Mouse (Mus musculus) CH12.LX (cell line): ENCODE results near the gene Cul9. TPM values are rescaled to one million over a fixed set of nuclear protein-coding genes. Genes with fewer than 3 reads are reported as not detected.

ENCODE experiments used
- DNase-seq: peaks from one replicate; pipeline ENCODE4 v3.0.0-alpha.2; 2013; ENCODE audit errors: extremely low read depth
- H3K27ac ChIP-seq: 2 replicates; pipeline ENCODE4 v1.5.1; 2012; ENCODE audit warnings: low read depth, mild to moderate bottlenecking, control low read depth, moderate library complexity; ENCODE audit not compliant: insufficient read depth
- H3K27me3 ChIP-seq: replicated peaks from 2 replicates; pipeline ENCODE3; 2012; ENCODE audit warnings: inconsistent platforms
- H3K36me3 ChIP-seq, 2 experiments: replicated peaks in 1 of 2; 2 replicates each; pipeline versions ENCODE3 to v1.6.1; 2012; ENCODE audit warnings: inconsistent platforms in 1 of 2, low read length in 1 of 2, mild to moderate bottlenecking in 1 of 2, mixed read lengths in 1 of 2, moderate library complexity in 1 of 2; ENCODE audit not compliant: control insufficient read depth in 1 of 2, insufficient read depth in 1 of 2
- H3K4me1 ChIP-seq, 2 experiments: 2 replicates each; pipeline ENCODE4 v1.6.1; 2012; ENCODE audit warnings: inconsistent platforms in 1 of 2, moderate library complexity in 1 of 2; ENCODE audit not compliant: insufficient read depth in 2 of 2, control insufficient read depth in 1 of 2
- H3K4me2 ChIP-seq: 2 replicates; pipeline ENCODE4 v1.6.1; 2012; ENCODE audit warnings: low read depth, mild to moderate bottlenecking, control low read depth; ENCODE audit not compliant: poor library complexity, insufficient read depth, severe bottlenecking
- H3K4me3 ChIP-seq, 3 experiments: fragments of 150-350 bp in 1 of 3; sonication (generic) in 1 of 3; replicated peaks in 1 of 3; 2 replicates each; pipeline versions ENCODE3 to v1.5.1; 2011 to 2012; ENCODE audit warnings: low read depth in 2 of 3, low read length in 2 of 3, mild to moderate bottlenecking in 2 of 3, moderate library complexity in 2 of 3, control low read depth in 1 of 3, improper control_type of control experiment in 1 of 3, inconsistent platforms in 1 of 3, mixed read lengths in 1 of 3; ENCODE audit not compliant: poor library complexity in 1 of 3
- H3K79me2 ChIP-seq: replicated peaks from 2 replicates; pipeline ENCODE4 v1.6.1; 2012; ENCODE audit warnings: mild to moderate bottlenecking, moderate library complexity; ENCODE audit not compliant: control insufficient read depth, poor library complexity, insufficient read depth, severe bottlenecking; ENCODE audit errors: extremely low read depth
- H3K9ac ChIP-seq: 2 replicates; pipeline ENCODE4 v1.6.1; 2012; ENCODE audit warnings: low read depth, mild to moderate bottlenecking, control low read depth, moderate library complexity; ENCODE audit not compliant: insufficient read depth
- H3K9me3 ChIP-seq: replicated peaks from 2 replicates; pipeline ENCODE3; 2012; ENCODE audit warnings: low read length, inconsistent platforms, mixed read lengths
- BHLHE40 ChIP-seq: IDR thresholded peaks from 2 replicates; pipeline ENCODE4 v1.6.1; 2011; ENCODE audit warnings: mild to moderate bottlenecking, low read depth, low read length, improper control_type of control experiment
- CTCF ChIP-seq, 2 experiments: IDR thresholded peaks in 1 of 2; conservative IDR thresholded peaks in 1 of 2; 2 replicates each; pipeline ENCODE4 v1.5.1; 2011 to 2012; ENCODE audit warnings: low read depth in 2 of 2, low read length in 2 of 2, improper control_type of control experiment in 1 of 2, inconsistent platforms in 1 of 2, mild to moderate bottlenecking in 1 of 2, moderate library complexity in 1 of 2
- HCFC1 ChIP-seq: IDR thresholded peaks from 2 replicates; pipeline ENCODE4 v1.6.1; 2012; ENCODE audit warnings: low read depth, mild to moderate bottlenecking, inconsistent platforms, low read length, improper control_type of control experiment
- KAT2A ChIP-seq: IDR thresholded peaks from 2 replicates; pipeline ENCODE4 v1.6.1; 2012; ENCODE audit warnings: low read length, improper control_type of control experiment, inconsistent platforms; ENCODE audit not compliant: insufficient replicate concordance
- MAFK ChIP-seq: IDR thresholded peaks from 2 replicates; pipeline ENCODE4 v1.6.1; 2011; ENCODE audit warnings: low read length, improper control_type of control experiment; ENCODE audit not compliant: insufficient replicate concordance
- NRF1 ChIP-seq: IDR thresholded peaks from 2 replicates; pipeline ENCODE4 v1.6.1; 2014; ENCODE audit warnings: low read depth, mild to moderate bottlenecking, inconsistent platforms, low read length, improper control_type of control experiment, moderate library complexity
- USF1 ChIP-seq: IDR thresholded peaks from 2 replicates; pipeline ENCODE4 v1.6.1; 2014; ENCODE audit warnings: low read depth, mild to moderate bottlenecking, inconsistent platforms, low read length, improper control_type of control experiment
- ZC3H11A ChIP-seq: IDR thresholded peaks from 2 replicates; pipeline ENCODE4 v1.6.1; 2012; ENCODE audit warnings: low read depth, mild to moderate bottlenecking, inconsistent platforms, low read length, improper control_type of control experiment
- dilution Hi-C: fragments of 300-500 bp; cut with MboI; formaldehyde crosslinking; loops from 2 replicates; pipeline ENCODE4 v1.14.3; 2020; ENCODE audit warnings: low sequenced_read_pairs; ENCODE audit not compliant: extremely low pct_unique_long_range_greater_than_20kb, extremely low pct_ligation_motif_present
- in situ Hi-C: fragments of 300-500 bp; cut with MboI; formaldehyde crosslinking; loops from 3 replicates; pipeline ENCODE4 v1.14.3; 2019; ENCODE audit warnings: low sequenced_read_pairs, low pct_ligation_motif_present, low pct_unique_long_range_greater_than_20kb, mixed read lengths
- polyA plus RNA-seq: library from polyadenylated mRNA; unstranded; fragments of >175 nt; gene quantifications from 2 replicates; pipeline ENCODE4 v1.2.1, GENCODE M21; 2012; ENCODE audit warnings: low read depth; ENCODE audit not compliant: insufficient read length
- total RNA-seq, 2 experiments: library from RNA; depleted of rRNA; stranded (reverse); fragments of 300-350 nt in 1 of 2; fragments of >200 nt in 1 of 2; gene quantifications; 2 replicates each; pipeline ENCODE4 v1.2.3; 2012 to 2014

The Cul9 gene
- total and polyA plus RNA-seq, 3 experiments = 0.08 to 0.27 TPM; not detected in 1

DNA sequence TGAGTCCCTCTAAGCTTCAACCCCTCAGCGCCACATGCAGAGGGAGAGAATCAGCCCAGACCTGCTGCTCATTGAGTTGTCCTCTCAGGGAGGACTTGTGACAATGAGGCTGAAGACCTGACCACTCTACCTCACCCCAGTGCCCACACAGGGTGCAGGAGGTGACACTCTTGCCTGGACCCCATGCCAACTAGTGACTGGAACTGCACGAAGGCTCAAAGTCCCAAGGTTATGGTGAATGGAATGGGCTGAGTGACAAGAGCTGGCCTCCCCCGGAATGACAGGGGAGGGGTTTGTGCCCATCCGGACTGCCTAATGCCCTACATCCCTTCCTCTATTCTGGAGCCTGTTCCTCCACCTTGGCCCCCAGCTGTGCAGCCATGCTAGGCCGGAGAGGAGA lies 93.5 kb downstream of the Cul9 start:
- Histone ChIP-seq H3K4me3 (no peak overlapping the region), H3K4me1 (peaks cover 7 to 12% of the 10 kb centered on the region in 2 experiments; a peak in 3 of 4 replicates), H3K4me2 (no peak overlapping the region), H3K9ac (no peak overlapping the region), H3K27me3 (peaks cover 92% of the 10 kb centered on the region), H3K36me3 (no peaks in the 10 kb centered on the region), H3K79me2 (no peaks in the 10 kb centered on the region), H3K9me3 (peaks cover 3% of the 10 kb centered on the region), H3K27ac (no peak overlapping the region)
- TF ChIP-seq KAT2A (no peak), USF1 (no peak), NRF1 (no peak), HCFC1 (no peak), CTCF (conservative IDR thresholded peaks at IDR 0.05 in 1 of 2, IDR thresholded peaks at IDR 0.05 in 1 of 2; ENCODE audit: low read depth in 2 of 2, low read length in 2 of 2) (no peak), BHLHE40 (no peak), ZC3H11A (no peak), MAFK (no peak)
- dilution Hi-C loops (no loop called here), in situ Hi-C loops (no loop called here)
- no peak for DNase-seq

Other genes starting within 250 kb of the Cul9 start
Only the 20 nearest of the 22 such genes appear.
- 3.6 and 4.1 TPM in 2 replicates for gene Abcc10, start 218.0 kb downstream of the Cul9 start, total RNA-seq (2012; rRNA removed)
- 1.1 and 1.4 TPM in 2 replicates for gene Abcc10, start 218.0 kb downstream of the Cul9 start, total RNA-seq (2014; rRNA removed)
- gene Abcc10, start 218.0 kb downstream of the Cul9 start, polyA plus RNA-seq = 2.7 and 3.8 TPM in 2 replicates
- 2.5 and 2.9 TPM in 2 replicates for gene Zfp318, start 162.7 kb downstream of the Cul9 start, total RNA-seq (2012; rRNA removed)
- gene Zfp318, start 162.7 kb downstream of the Cul9 start, total RNA-seq (2014; rRNA removed) = 1.4 and 1.8 TPM in 2 replicates
- gene Zfp318, start 162.7 kb downstream of the Cul9 start, polyA plus RNA-seq = 2.8 and 5.0 TPM in 2 replicates
- not detected in 2 replicates for gene Crip3, start 117.5 kb downstream of the Cul9 start, total RNA-seq (2012; rRNA removed)
- not detected in 2 replicates for gene Crip3, start 117.5 kb downstream of the Cul9 start, total RNA-seq (2014; rRNA removed)
- not detected in 2 replicates for gene Crip3, start 117.5 kb downstream of the Cul9 start, polyA plus RNA-seq
- gene Slc22a7, start 107.9 kb downstream of the Cul9 start, total RNA-seq (2012; rRNA removed) = not detected in 2 replicates
- not detected in 2 replicates for gene Slc22a7, start 107.9 kb downstream of the Cul9 start, total RNA-seq (2014; rRNA removed)
- gene Slc22a7, start 107.9 kb downstream of the Cul9 start, polyA plus RNA-seq = not detected in 2 replicates
- gene Ttbk1, start 58.7 kb downstream of the Cul9 start, total RNA-seq (2012; rRNA removed) = 0.04 and 0.08 TPM in 2 replicates
- not detected in 2 replicates for gene Ttbk1, start 58.7 kb downstream of the Cul9 start, total RNA-seq (2014; rRNA removed)
- not detected in 2 replicates for gene Ttbk1, start 58.7 kb downstream of the Cul9 start, polyA plus RNA-seq
- 18.5 and 19.9 TPM in 2 replicates for gene Dnph1, start 49.7 kb downstream of the Cul9 start, total RNA-seq (2012; rRNA removed)
- gene Dnph1, start 49.7 kb downstream of the Cul9 start, total RNA-seq (2014; rRNA removed) = 27.3 and 30.2 TPM in 2 replicates
- gene Dnph1, start 49.7 kb downstream of the Cul9 start, polyA plus RNA-seq = 27.2 and 28.4 TPM in 2 replicates
- 38.2 and 48.1 TPM in 2 replicates for gene Srf, start 9.8 kb upstream of the Cul9 start, total RNA-seq (2012; rRNA removed)
- 40.8 and 54.5 TPM in 2 replicates for gene Srf, start 9.8 kb upstream of the Cul9 start, total RNA-seq (2014; rRNA removed)
- 60.1 and 81.6 TPM in 2 replicates for gene Srf, start 9.8 kb upstream of the Cul9 start, polyA plus RNA-seq
- gene Ptk7, start 83.1 kb upstream of the Cul9 start, total RNA-seq (2012; rRNA removed) = 2.9 and 4.8 TPM in 2 replicates
- 0.11 and 0.14 TPM in 2 replicates for gene Ptk7, start 83.1 kb upstream of the Cul9 start, total RNA-seq (2014; rRNA removed)
- 0.20 and 0.29 TPM in 2 replicates for gene Ptk7, start 83.1 kb upstream of the Cul9 start, polyA plus RNA-seq
- gene Klc4, start 99.6 kb upstream of the Cul9 start, total RNA-seq (2012; rRNA removed) = 7.8 and 10.7 TPM in 2 replicates
- 6.6 and 8.3 TPM in 2 replicates for gene Klc4, start 99.6 kb upstream of the Cul9 start, total RNA-seq (2014; rRNA removed)
- gene Klc4, start 99.6 kb upstream of the Cul9 start, polyA plus RNA-seq = 6.7 and 7.8 TPM in 2 replicates
- gene Mrpl2, start 99.8 kb upstream of the Cul9 start, total RNA-seq (2012; rRNA removed) = 235 and 238 TPM in 2 replicates
- 128 and 130 TPM in 2 replicates for gene Mrpl2, start 99.8 kb upstream of the Cul9 start, total RNA-seq (2014; rRNA removed)
- gene Mrpl2, start 99.8 kb upstream of the Cul9 start, polyA plus RNA-seq = 158 and 201 TPM in 2 replicates
- gene Cul7, start 103.9 kb upstream of the Cul9 start, total RNA-seq (2012; rRNA removed) = 76.0 and 82.5 TPM in 2 replicates
- 33.3 and 37.7 TPM in 2 replicates for gene Cul7, start 103.9 kb upstream of the Cul9 start, total RNA-seq (2014; rRNA removed)
- gene Cul7, start 103.9 kb upstream of the Cul9 start, polyA plus RNA-seq = 65.9 and 68.1 TPM in 2 replicates
- gene Rrp36, start 128.0 kb upstream of the Cul9 start, total RNA-seq (2012; rRNA removed) = 46.1 and 55.0 TPM in 2 replicates
- 53.6 and 55.2 TPM in 2 replicates for gene Rrp36, start 128.0 kb upstream of the Cul9 start, total RNA-seq (2014; rRNA removed)
- gene Rrp36, start 128.0 kb upstream of the Cul9 start, polyA plus RNA-seq = 38.1 and 49.3 TPM in 2 replicates
- gene Mea1, start 132.4 kb upstream of the Cul9 start, total RNA-seq (2012; rRNA removed) = 94.3 and 106 TPM in 2 replicates
- 68.3 and 73.8 TPM in 2 replicates for gene Mea1, start 132.4 kb upstream of the Cul9 start, total RNA-seq (2014; rRNA removed)
- 86.1 and 110 TPM in 2 replicates for gene Mea1, start 132.4 kb upstream of the Cul9 start, polyA plus RNA-seq
- gene Klhdc3, start 134.5 kb upstream of the Cul9 start, total RNA-seq (2012; rRNA removed) = 66.7 and 72.3 TPM in 2 replicates
- gene Klhdc3, start 134.5 kb upstream of the Cul9 start, total RNA-seq (2014; rRNA removed) = 15.9 and 19.5 TPM in 2 replicates
- 126 and 130 TPM in 2 replicates for gene Klhdc3, start 134.5 kb upstream of the Cul9 start, polyA plus RNA-seq
- gene Ppp2r5d, start 158.7 kb upstream of the Cul9 start, total RNA-seq (2012; rRNA removed) = 57.7 and 63.8 TPM in 2 replicates
- gene Ppp2r5d, start 158.7 kb upstream of the Cul9 start, total RNA-seq (2014; rRNA removed) = 56.2 and 59.0 TPM in 2 replicates
- 70.6 and 75.4 TPM in 2 replicates for gene Ppp2r5d, start 158.7 kb upstream of the Cul9 start, polyA plus RNA-seq
- gene Pex6, start 165.1 kb upstream of the Cul9 start, total RNA-seq (2012; rRNA removed) = 27.8 and 31.8 TPM in 2 replicates
- gene Pex6, start 165.1 kb upstream of the Cul9 start, total RNA-seq (2014; rRNA removed) = 13.7 and 14.1 TPM in 2 replicates
- 23.2 and 26.5 TPM in 2 replicates for gene Pex6, start 165.1 kb upstream of the Cul9 start, polyA plus RNA-seq
- gene Gnmt, start 182.8 kb upstream of the Cul9 start, total RNA-seq (2012; rRNA removed) = 0.13 and 0.25 TPM in 2 replicates
- 0.38 TPM in 1 of 2 replicates, not detected in the other for gene Gnmt, start 182.8 kb upstream of the Cul9 start, total RNA-seq (2014; rRNA removed)
- 0.71 and 1.2 TPM in 2 replicates for gene Gnmt, start 182.8 kb upstream of the Cul9 start, polyA plus RNA-seq
- gene Cnpy3, start 205.8 kb upstream of the Cul9 start, total RNA-seq (2012; rRNA removed) = 82.5 and 102 TPM in 2 replicates
- gene Cnpy3, start 205.8 kb upstream of the Cul9 start, total RNA-seq (2014; rRNA removed) = 78.6 and 80.4 TPM in 2 replicates
- 94.8 and 111 TPM in 2 replicates for gene Cnpy3, start 205.8 kb upstream of the Cul9 start, polyA plus RNA-seq
- gene Ptcra, start 217.3 kb upstream of the Cul9 start, total RNA-seq (2012; rRNA removed) = 0.34 and 0.59 TPM in 2 replicates
- gene Ptcra, start 217.3 kb upstream of the Cul9 start, total RNA-seq (2014; rRNA removed) = 0.17 TPM in 1 of 2 replicates, not detected in the other
- 0.56 and 0.71 TPM in 2 replicates for gene Ptcra, start 217.3 kb upstream of the Cul9 start, polyA plus RNA-seq
- 47.0 and 65.8 TPM in 2 replicates for gene 2310039H08Rik, start 226.2 kb upstream of the Cul9 start, total RNA-seq (2012; rRNA removed)
- gene 2310039H08Rik, start 226.2 kb upstream of the Cul9 start, total RNA-seq (2014; rRNA removed) = 52.5 and 79.3 TPM in 2 replicates
- 28.1 and 33.3 TPM in 2 replicates for gene 2310039H08Rik, start 226.2 kb upstream of the Cul9 start, polyA plus RNA-seq